Mouse (Mus musculus): ENCODE measurements around the gene Cd55b. TPM values are rescaled to one million over a fixed set of nuclear protein-coding genes. Genes with fewer than 3 reads are reported as not detected.
A peak's percentile ranks its signal among the peaks of the same experiment; 100 is the strongest.

Cd55b gene
- polyA plus RNA-seq, 1 experiment from 2014 or later, result not detected

GRCm38 (mm10) chr1:130374173-130374785, 48.5 kb downstream of the Cd55b start:
- 46% methylated on average over 3 of the region's 3 CpGs for WGBS
- ATAC-seq (ENCODE audit: insufficient read depth) (no peak), DNase-seq (no peak)
- no peak for TF ChIP-seq CTCF (IDR thresholded peaks at IDR 0.05; ENCODE audit: low read depth)
- Histone ChIP-seq H3K27me3 (ENCODE audit: insufficient read depth, low read length) (no peaks in the 10 kb centered on the region), H3K9me3 (ENCODE audit: low read depth, low read length) (no peaks in the 10 kb centered on the region), H3K4me1 (ENCODE audit: insufficient read depth) (no peaks in the 10 kb centered on the region), H3K4me3 (ENCODE audit: low read depth, low read length) (no peak overlapping the region), H3K4me2 (no peak overlapping the region), H3K27ac (ENCODE audit: low read depth) (no peak overlapping the region), H3K9ac (no peak overlapping the region), H3K36me3 (ENCODE audit: insufficient read depth) (no peaks in the 10 kb centered on the region)

- Histone ChIP-seq H3K27ac (ENCODE audit: low read depth) (no peak overlapping the region), H3K4me1 (ENCODE audit: insufficient read depth) (no peaks in the 10 kb centered on the region), H3K36me3 (ENCODE audit: insufficient read depth) (no peaks in the 10 kb centered on the region), H3K4me3 (ENCODE audit: low read depth, low read length) (no peak overlapping the region), H3K9me3 (ENCODE audit: low read depth, low read length) (no peaks in the 10 kb centered on the region), H3K27me3 (ENCODE audit: insufficient read depth, low read length) (no peaks in the 10 kb centered on the region), H3K9ac (no peak overlapping the region), H3K4me2 (no peak overlapping the region)
- ATAC-seq (ENCODE audit: insufficient read depth) (no peak), DNase-seq (peak; percentile 27)
- TF ChIP-seq CTCF (IDR thresholded peaks at IDR 0.05; ENCODE audit: low read depth), result no peak
- 26% methylated on average over 2 of the region's 2 CpGs for WGBS
These were observed 49.3 kb downstream of the Cd55b start for GRCm38 (mm10) chr1:130373398-130374083.

GRCm38 (mm10) chr1:130371895-130372528, 50.8 kb downstream of the Cd55b start:
- Histone ChIP-seq H3K27me3 (ENCODE audit: insufficient read depth, low read length) (no peaks in the 10 kb centered on the region), H3K9me3 (ENCODE audit: low read depth, low read length) (no peaks in the 10 kb centered on the region), H3K27ac (ENCODE audit: low read depth) (no peak overlapping the region), H3K4me3 (ENCODE audit: low read depth, low read length) (no peak overlapping the region), H3K4me2 (no peak overlapping the region), H3K9ac (no peak overlapping the region), H3K36me3 (ENCODE audit: insufficient read depth) (no peaks in the 10 kb centered on the region), H3K4me1 (ENCODE audit: insufficient read depth) (no peaks in the 10 kb centered on the region)
- 35% methylated on average over 7 of the region's 7 CpGs for WGBS
- peak; percentile 55; the same call in 1 of the 2 replicates for ATAC-seq (ENCODE audit: insufficient read depth)
- peak; percentile 91 for DNase-seq
- TF ChIP-seq CTCF (IDR thresholded peaks at IDR 0.05; ENCODE audit: low read depth), result peak; percentile 85

- Histone ChIP-seq H3K4me2 (no peak overlapping the region), H3K27me3 (ENCODE audit: insufficient read depth, low read length) (no peaks in the 10 kb centered on the region), H3K4me3 (ENCODE audit: low read depth, low read length) (no peak overlapping the region), H3K27ac (ENCODE audit: low read depth) (no peak overlapping the region), H3K4me1 (ENCODE audit: insufficient read depth) (no peaks in the 10 kb centered on the region), H3K9ac (no peak overlapping the region), H3K36me3 (ENCODE audit: insufficient read depth) (no peaks in the 10 kb centered on the region), H3K9me3 (ENCODE audit: low read depth, low read length) (no peaks in the 10 kb centered on the region)
- ATAC-seq (ENCODE audit: insufficient read depth) (no peak), DNase-seq (no peak)
- 86% methylated on average over 5 of the region's 5 CpGs for WGBS
- no peak for TF ChIP-seq CTCF (IDR thresholded peaks at IDR 0.05; ENCODE audit: low read depth)
These were observed 51.5 kb downstream of the Cd55b start for GRCm38 (mm10) chr1:130371291-130371690.

- DNase-seq (peak; percentile 87), ATAC-seq (ENCODE audit: insufficient read depth) (peak; percentile 65)
- Histone ChIP-seq H3K4me2 (no peak overlapping the region), H3K4me3 (ENCODE audit: low read depth, low read length) (no peak overlapping the region), H3K9ac (no peak overlapping the region), H3K36me3 (ENCODE audit: insufficient read depth) (no peaks in the 10 kb centered on the region), H3K27me3 (ENCODE audit: insufficient read depth, low read length) (no peaks in the 10 kb centered on the region), H3K4me1 (ENCODE audit: insufficient read depth) (no peaks in the 10 kb centered on the region), H3K9me3 (ENCODE audit: low read depth, low read length) (no peaks in the 10 kb centered on the region), H3K27ac (ENCODE audit: low read depth) (no peak overlapping the region)
- TF ChIP-seq CTCF (IDR thresholded peaks at IDR 0.05; ENCODE audit: low read depth), result peak; percentile 85
- WGBS, result 11% methylated on average over 1 of the region's 1 CpGs
These were observed 72.7 kb downstream of the Cd55b start for GRCm38 (mm10) chr1:130350077-130350635.

GRCm38 (mm10) chr1:130342429-130342828, 80.4 kb downstream of the Cd55b start:
- ATAC-seq (ENCODE audit: insufficient read depth) (no peak), DNase-seq (peak; percentile 19)
- Histone ChIP-seq H3K9ac (no peak overlapping the region), H3K36me3 (ENCODE audit: insufficient read depth) (no peaks in the 10 kb centered on the region), H3K27me3 (ENCODE audit: insufficient read depth, low read length) (no peaks in the 10 kb centered on the region), H3K4me2 (no peak overlapping the region), H3K9me3 (ENCODE audit: low read depth, low read length) (no peaks in the 10 kb centered on the region), H3K4me3 (ENCODE audit: low read depth, low read length) (no peak overlapping the region), H3K27ac (ENCODE audit: low read depth) (no peak overlapping the region), H3K4me1 (ENCODE audit: insufficient read depth) (no peaks in the 10 kb centered on the region)
- 76% methylated on average over 9 of the region's 9 CpGs for WGBS
- TF ChIP-seq CTCF (IDR thresholded peaks at IDR 0.05; ENCODE audit: low read depth), result 0 out of 2 replicates have a peak, but pooled peaks have one; percentile 17

Other genes starting within 250 kb of the Cd55b start
- 21.9 and 24.9 TPM in 2 replicates for gene Cd55, start 39.7 kb upstream of the Cd55b start, polyA plus RNA-seq (2014; fragmentation: Nextera tagmentation; extraction: Ambion mirVana)
- gene Zp3r, start 206.6 kb upstream of the Cd55b start, polyA plus RNA-seq (2014; fragmentation: Nextera tagmentation; extraction: Ambion mirVana), result 0.13 TPM in 1 of 2 replicates, not detected in the other
- not detected in 2 replicates for gene C4bp, start 238.6 kb upstream of the Cd55b start, polyA plus RNA-seq (2014; fragmentation: Nextera tagmentation; extraction: Ambion mirVana)